Mouse (Mus musculus): Measurements from ENCODE around the gene Npas3. TPM values are rescaled to one million over a fixed set of nuclear protein-coding genes. Genes with fewer than 3 reads are reported as not detected.
A peak's percentile ranks its signal among the peaks of the same experiment; 100 is the strongest.

Gene Npas3
- polyA plus RNA-seq, 1 experiment from 2014 or later: 0.08 TPM

- Histone ChIP-seq H3K9ac (replicated peaks) (no peak overlapping the region), H3K27ac (ENCODE audit: low read depth) (no peak overlapping the region), H3K4me2 (ENCODE audit: low read depth, low read length) (no peak overlapping the region), H3K27me3 (ENCODE audit: insufficient read depth, low read length) (no peaks in the 10 kb centered on the region), H3K36me3 (replicated peaks; ENCODE audit: insufficient read depth, low read length) (no peaks in the 10 kb centered on the region), H3K4me1 (ENCODE audit: insufficient read depth) (no peaks in the 10 kb centered on the region), H3K9me3 (ENCODE audit: low read length) (no peaks in the 10 kb centered on the region), H3K4me3 (ENCODE audit: low read depth, low read length) (no peak overlapping the region)
- WGBS (ENCODE audit: insufficient replicate concordance): 83% methylated on average over 10 of the region's 10 CpGs
- TF ChIP-seq EP300 (IDR thresholded peaks at IDR 0.05; ENCODE audit: low read depth): no peak
- TF ChIP-seq CTCF (IDR thresholded peaks at IDR 0.05; ENCODE audit: low read depth): no peak
- DNase-seq: no peak
- no peak for ATAC-seq
Observed at GRCm38 (mm10) chr12:53290846-53291245, 42.4 kb downstream of the Npas3 start.

- no peaks in the 10 kb centered on the region for H3K36me3 ChIP-seq (replicated peaks; ENCODE audit: insufficient read depth, low read length)
- ATAC-seq: no peak
- 78% methylated on average over 8 of the region's 8 CpGs for WGBS (ENCODE audit: insufficient replicate concordance)
Observed at GRCm38 (mm10) chr12:53292010-53292409, 43.5 kb downstream of the Npas3 start.

GRCm38 (mm10) chr12:53292508-53293300, 44.2 kb downstream of the Npas3 start:
- no peak overlapping the region for H3K27ac ChIP-seq (ENCODE audit: low read depth)
- no peak for DNase-seq
- H3K4me1 ChIP-seq (ENCODE audit: insufficient read depth): no peaks in the 10 kb centered on the region
- 77% methylated on average over 17 of the region's 17 CpGs for WGBS (ENCODE audit: insufficient replicate concordance)
- no peak overlapping the region for H3K4me2 ChIP-seq (ENCODE audit: low read depth, low read length)
- TF ChIP-seq EP300 (IDR thresholded peaks at IDR 0.05; ENCODE audit: low read depth) (no peak), CTCF (IDR thresholded peaks at IDR 0.05; ENCODE audit: low read depth) (no peak)
- no peak overlapping the region for H3K4me3 ChIP-seq (ENCODE audit: low read depth, low read length)
- H3K9ac ChIP-seq (replicated peaks): no peak overlapping the region
- no peaks in the 10 kb centered on the region for H3K27me3 ChIP-seq (ENCODE audit: insufficient read depth, low read length)
- H3K9me3 ChIP-seq (ENCODE audit: low read length): no peaks in the 10 kb centered on the region
- no peak for ATAC-seq
- no peaks in the 10 kb centered on the region for H3K36me3 ChIP-seq (replicated peaks; ENCODE audit: insufficient read depth, low read length)

More at GRCm38 (mm10) chr12:53292010-53292409, 43.5 kb downstream of the Npas3 start:
- no peak overlapping the region for H3K4me3 ChIP-seq (ENCODE audit: low read depth, low read length)
- no peak overlapping the region for H3K27ac ChIP-seq (ENCODE audit: low read depth)
- H3K9me3 ChIP-seq (ENCODE audit: low read length): no peaks in the 10 kb centered on the region
- H3K4me2 ChIP-seq (ENCODE audit: low read depth, low read length): no peak overlapping the region
- no peak overlapping the region for H3K9ac ChIP-seq (replicated peaks)
- H3K4me1 ChIP-seq (ENCODE audit: insufficient read depth): no peaks in the 10 kb centered on the region
- no peaks in the 10 kb centered on the region for H3K27me3 ChIP-seq (ENCODE audit: insufficient read depth, low read length)
- TF ChIP-seq EP300 (IDR thresholded peaks at IDR 0.05; ENCODE audit: low read depth): no peak
- no peak for DNase-seq

GRCm38 (mm10) chr12:53294011-53294410, 45.5 kb downstream of the Npas3 start:
- Histone ChIP-seq H3K4me1 (ENCODE audit: insufficient read depth) (no peaks in the 10 kb centered on the region), H3K27ac (ENCODE audit: low read depth) (no peak overlapping the region), H3K4me3 (ENCODE audit: low read depth, low read length) (no peak overlapping the region), H3K27me3 (ENCODE audit: insufficient read depth, low read length) (no peaks in the 10 kb centered on the region), H3K9ac (replicated peaks) (no peak overlapping the region), H3K9me3 (ENCODE audit: low read length) (no peaks in the 10 kb centered on the region), H3K36me3 (replicated peaks; ENCODE audit: insufficient read depth, low read length) (no peaks in the 10 kb centered on the region), H3K4me2 (ENCODE audit: low read depth, low read length) (no peak overlapping the region)
- DNase-seq (no peak), ATAC-seq (no peak)
- TF ChIP-seq EP300 (IDR thresholded peaks at IDR 0.05; ENCODE audit: low read depth) (no peak), CTCF (IDR thresholded peaks at IDR 0.05; ENCODE audit: low read depth) (no peak)
- WGBS (ENCODE audit: insufficient replicate concordance): 75% methylated on average over 7 of the region's 7 CpGs

- no peaks in the 10 kb centered on the region for H3K4me1 ChIP-seq (ENCODE audit: insufficient read depth)
- 34% methylated on average over 7 of the region's 7 CpGs for WGBS (ENCODE audit: insufficient replicate concordance)
Observed at GRCm38 (mm10) chr12:53295747-53296146, 47.3 kb downstream of the Npas3 start.

GRCm38 (mm10) chr12:53297946-53298840, 49.7 kb downstream of the Npas3 start:
- Histone ChIP-seq H3K9me3 (ENCODE audit: low read length) (no peaks in the 10 kb centered on the region), H3K4me3 (ENCODE audit: low read depth, low read length) (0 out of 2 replicates have a peak overlapping the region, but pooled peaks have one; percentile 1), H3K4me2 (ENCODE audit: low read depth, low read length) (no peak overlapping the region), H3K27ac (ENCODE audit: low read depth) (no peak overlapping the region), H3K36me3 (replicated peaks; ENCODE audit: insufficient read depth, low read length) (no peaks in the 10 kb centered on the region), H3K4me1 (ENCODE audit: insufficient read depth) (no peaks in the 10 kb centered on the region), H3K9ac (replicated peaks) (no peak overlapping the region), H3K27me3 (ENCODE audit: insufficient read depth, low read length) (no peaks in the 10 kb centered on the region)
- 62% methylated on average over 16 of the region's 16 CpGs for WGBS (ENCODE audit: insufficient replicate concordance)
- DNase-seq (no peak), ATAC-seq (no peak)
- no peak for TF ChIP-seq CTCF (IDR thresholded peaks at IDR 0.05; ENCODE audit: low read depth)
- no peak for TF ChIP-seq EP300 (IDR thresholded peaks at IDR 0.05; ENCODE audit: low read depth)

More at GRCm38 (mm10) chr12:53295747-53296146, 47.3 kb downstream of the Npas3 start:
- Histone ChIP-seq H3K4me3 (ENCODE audit: low read depth, low read length) (no peak overlapping the region), H3K4me2 (ENCODE audit: low read depth, low read length) (no peak overlapping the region), H3K36me3 (replicated peaks; ENCODE audit: insufficient read depth, low read length) (no peaks in the 10 kb centered on the region), H3K9ac (replicated peaks) (no peak overlapping the region), H3K27me3 (ENCODE audit: insufficient read depth, low read length) (no peaks in the 10 kb centered on the region), H3K9me3 (ENCODE audit: low read length) (no peaks in the 10 kb centered on the region), H3K27ac (ENCODE audit: low read depth) (no peak overlapping the region)
- DNase-seq (no peak), ATAC-seq (no peak)
- TF ChIP-seq EP300 (IDR thresholded peaks at IDR 0.05; ENCODE audit: low read depth): no peak
- TF ChIP-seq CTCF (IDR thresholded peaks at IDR 0.05; ENCODE audit: low read depth): no peak
